Mouse (Mus musculus): ENCODE measurements around the gene Trhr2. TPM values are rescaled to one million over a fixed set of nuclear protein-coding genes. Genes with fewer than 3 reads are reported as not detected.

Trhr2 gene
- polyA plus RNA-seq, 1 experiment from 2014 or later, result not detected

DNA sequence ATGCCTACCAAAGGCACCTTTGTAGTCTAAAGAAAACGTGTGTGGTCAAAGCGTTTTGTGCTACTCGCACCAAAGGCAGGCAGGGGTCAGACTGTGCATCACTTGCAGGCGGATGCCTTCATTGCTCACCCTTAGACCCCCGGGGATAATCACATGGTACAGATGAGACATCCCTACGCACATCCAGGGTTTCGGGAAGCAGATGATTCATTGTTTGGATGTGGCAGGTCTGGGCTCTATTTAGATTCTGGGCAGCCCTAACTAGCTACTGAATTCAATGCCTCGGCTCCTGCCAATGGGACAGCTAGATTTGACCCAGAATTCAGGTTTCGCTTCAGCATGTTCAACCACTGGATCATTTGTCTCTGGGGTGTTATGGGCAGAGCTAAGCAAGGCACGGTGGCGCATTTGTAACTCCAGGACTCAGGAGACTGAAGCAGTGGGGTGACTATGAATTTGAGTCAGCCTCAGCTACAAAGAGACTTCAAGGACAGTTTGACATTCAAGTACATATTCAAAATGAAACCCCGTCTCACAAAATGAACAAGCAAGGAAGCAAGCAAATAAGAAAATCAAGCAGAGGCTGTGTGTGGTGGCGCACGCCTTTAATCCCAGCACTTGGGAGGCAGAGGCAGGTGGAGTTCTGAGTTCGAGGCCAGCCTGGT is 1.3 kb downstream of the Trhr2 start:
- H3K36me3 ChIP-seq (ENCODE audit: control insufficient read depth, insufficient read depth, low read length), result no peaks in the 10 kb centered on the region
- 81% methylated on average over 15 of the region's 15 CpGs for WGBS
- H3K9ac ChIP-seq (ENCODE audit: low read depth, low read length), result no peak overlapping the region
- DNase-seq (ENCODE audit: low spot score), result no peak
- no peak for ATAC-seq (replicated peaks; ENCODE audit: low FRiP score)
- H3K27me3 ChIP-seq (replicated peaks; ENCODE audit: control insufficient read depth, insufficient read depth, low read length), result peaks cover 18% of the 10 kb centered on the region
- H3K4me2 ChIP-seq, result no peak overlapping the region
- H3K9me3 ChIP-seq (ENCODE audit: control insufficient read depth, low read length), result no peaks in the 10 kb centered on the region
- H3K27ac ChIP-seq (ENCODE audit: low read depth, low read length), result no peak overlapping the region
- no peaks in the 10 kb centered on the region for H3K4me1 ChIP-seq (replicated peaks; ENCODE audit: control insufficient read depth, insufficient read depth, low read length)
- no peak overlapping the region for H3K4me3 ChIP-seq (ENCODE audit: low read depth, low read length)

DNA sequence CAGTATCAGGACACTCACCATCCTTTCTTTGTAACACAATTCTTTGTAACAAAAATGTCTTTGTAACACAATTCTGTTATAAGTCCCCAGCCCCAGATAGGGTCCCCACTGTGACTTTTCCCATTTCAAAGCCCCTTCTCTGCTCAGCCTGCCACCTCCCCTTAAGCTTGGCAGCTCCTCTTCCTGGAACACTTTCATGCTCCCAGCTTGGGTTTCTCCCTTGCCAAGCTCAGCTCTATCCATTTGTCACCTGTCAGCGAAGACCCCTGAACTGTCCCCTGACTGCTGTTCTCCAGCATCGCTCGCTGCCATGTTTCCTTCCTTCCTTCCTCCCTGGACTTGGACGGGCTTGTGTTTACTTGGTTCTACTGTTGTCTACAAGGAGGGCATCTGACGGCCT is 2.9 kb downstream of the Trhr2 start:
- Histone ChIP-seq H3K27me3 (replicated peaks; ENCODE audit: control insufficient read depth, insufficient read depth, low read length) (peaks cover 21% of the 10 kb centered on the region), H3K36me3 (ENCODE audit: control insufficient read depth, insufficient read depth, low read length) (no peaks in the 10 kb centered on the region), H3K4me2 (no peak overlapping the region), H3K9me3 (ENCODE audit: control insufficient read depth, low read length) (no peaks in the 10 kb centered on the region), H3K9ac (ENCODE audit: low read depth, low read length) (no peak overlapping the region), H3K4me1 (replicated peaks; ENCODE audit: control insufficient read depth, insufficient read depth, low read length) (no peaks in the 10 kb centered on the region), H3K4me3 (ENCODE audit: low read depth, low read length) (no peak overlapping the region), H3K27ac (ENCODE audit: low read depth, low read length) (no peak overlapping the region)
- ATAC-seq (replicated peaks; ENCODE audit: low FRiP score) (no peak), DNase-seq (ENCODE audit: low spot score) (no peak)
- 65% methylated on average over 5 of the region's 5 CpGs for WGBS

DNA sequence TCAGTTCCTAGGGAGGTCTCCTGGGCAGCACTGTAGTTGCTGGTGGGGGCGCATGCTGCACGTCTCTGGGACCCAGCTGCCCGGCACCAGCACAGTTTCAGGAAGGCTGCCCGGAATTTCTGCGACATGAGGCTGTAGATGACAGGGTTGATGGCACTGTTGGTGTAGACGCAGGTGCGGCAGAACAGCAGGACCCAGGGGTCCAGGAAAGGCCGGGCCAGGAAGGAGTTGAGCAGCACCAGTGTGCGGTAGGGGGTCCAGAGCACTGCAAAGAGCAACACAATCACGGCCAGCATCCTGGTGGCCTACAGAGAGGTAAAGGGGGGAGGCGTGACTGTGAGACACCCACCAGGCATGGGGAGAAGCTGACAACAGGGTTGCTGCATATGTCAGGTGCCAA is 3.3 kb downstream of the Trhr2 start:
- ATAC-seq (replicated peaks; ENCODE audit: low FRiP score), result no peak

DNA sequence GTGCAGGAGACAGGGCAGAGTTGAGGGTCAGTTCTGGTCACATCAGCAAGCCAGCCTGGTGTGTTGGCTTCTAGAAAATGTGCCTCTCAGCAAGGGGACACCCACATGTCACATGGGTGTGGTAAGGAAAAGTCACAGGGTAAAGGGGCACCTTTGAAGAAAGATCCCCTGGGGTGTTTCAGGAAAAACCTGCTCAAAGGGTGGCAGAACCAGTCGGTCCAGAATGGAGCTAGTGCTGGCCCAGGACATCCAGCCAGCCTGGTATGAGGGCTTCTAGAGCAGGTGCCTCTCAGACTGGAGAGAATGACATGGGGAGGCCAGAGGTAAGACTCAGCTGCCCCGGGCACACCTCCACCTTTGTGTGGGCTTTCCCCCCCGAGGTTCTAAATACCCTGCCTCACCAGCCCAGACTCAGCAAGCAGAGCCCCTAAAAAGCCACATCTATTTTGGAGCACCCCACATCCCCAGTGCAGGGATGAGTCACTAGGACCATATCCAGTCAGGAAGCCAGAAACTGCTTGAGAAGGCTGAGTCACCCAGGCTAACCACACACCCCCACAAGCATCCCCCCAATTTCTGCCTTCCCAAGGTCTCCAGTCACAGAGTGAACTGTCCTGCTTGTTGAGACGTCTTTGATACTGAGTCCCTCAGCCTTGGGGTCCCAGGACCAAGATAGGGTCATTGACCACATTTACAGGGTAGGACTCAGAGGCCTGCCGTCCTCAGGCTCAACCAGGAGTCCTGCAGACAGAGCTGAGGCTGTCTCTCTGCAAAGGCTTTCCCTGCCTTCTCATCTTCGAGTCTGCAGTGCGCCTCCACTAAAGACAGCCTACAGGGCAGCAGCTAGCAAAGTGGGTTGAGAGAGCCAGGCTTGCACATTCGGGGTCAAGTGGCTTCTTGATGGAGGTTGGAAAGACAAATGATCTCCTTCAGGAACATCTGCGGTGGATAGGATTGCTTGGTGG is 4.6 kb downstream of the Trhr2 start:
- 62% methylated on average over 9 of the region's 9 CpGs for WGBS
- no peak overlapping the region for H3K4me3 ChIP-seq (ENCODE audit: low read depth, low read length)
- DNase-seq (ENCODE audit: low spot score), result no peak
- no peak overlapping the region for H3K4me2 ChIP-seq
- ATAC-seq (replicated peaks; ENCODE audit: low FRiP score), result no peak
- no peaks in the 10 kb centered on the region for H3K36me3 ChIP-seq (ENCODE audit: control insufficient read depth, insufficient read depth, low read length)
- H3K9ac ChIP-seq (ENCODE audit: low read depth, low read length), result no peak overlapping the region
- H3K9me3 ChIP-seq (ENCODE audit: control insufficient read depth, low read length), result no peaks in the 10 kb centered on the region
- peaks cover 14% of the 10 kb centered on the region for H3K27me3 ChIP-seq (replicated peaks; ENCODE audit: control insufficient read depth, insufficient read depth, low read length)
- no peak overlapping the region for H3K27ac ChIP-seq (ENCODE audit: low read depth, low read length)
- H3K4me1 ChIP-seq (replicated peaks; ENCODE audit: control insufficient read depth, insufficient read depth, low read length), result peaks cover 3% of the 10 kb centered on the region; the same call in 1 of the 2 replicates

More for the DNA sequence above, 3.3 kb downstream of the Trhr2 start:
- no peaks in the 10 kb centered on the region for H3K36me3 ChIP-seq (ENCODE audit: control insufficient read depth, insufficient read depth, low read length)
- no peak overlapping the region for H3K27ac ChIP-seq (ENCODE audit: low read depth, low read length)
- 66% methylated on average over 11 of the region's 11 CpGs for WGBS
- H3K9me3 ChIP-seq (ENCODE audit: control insufficient read depth, low read length), result no peaks in the 10 kb centered on the region
- DNase-seq (ENCODE audit: low spot score), result no peak
- H3K9ac ChIP-seq (ENCODE audit: low read depth, low read length), result no peak overlapping the region
- no peaks in the 10 kb centered on the region; the same call in 1 of the 2 replicates for H3K4me1 ChIP-seq (replicated peaks; ENCODE audit: control insufficient read depth, insufficient read depth, low read length)
- H3K27me3 ChIP-seq (replicated peaks; ENCODE audit: control insufficient read depth, insufficient read depth, low read length), result peaks cover 17% of the 10 kb centered on the region
- no peak overlapping the region for H3K4me2 ChIP-seq
- no peak overlapping the region for H3K4me3 ChIP-seq (ENCODE audit: low read depth, low read length)

DNA sequence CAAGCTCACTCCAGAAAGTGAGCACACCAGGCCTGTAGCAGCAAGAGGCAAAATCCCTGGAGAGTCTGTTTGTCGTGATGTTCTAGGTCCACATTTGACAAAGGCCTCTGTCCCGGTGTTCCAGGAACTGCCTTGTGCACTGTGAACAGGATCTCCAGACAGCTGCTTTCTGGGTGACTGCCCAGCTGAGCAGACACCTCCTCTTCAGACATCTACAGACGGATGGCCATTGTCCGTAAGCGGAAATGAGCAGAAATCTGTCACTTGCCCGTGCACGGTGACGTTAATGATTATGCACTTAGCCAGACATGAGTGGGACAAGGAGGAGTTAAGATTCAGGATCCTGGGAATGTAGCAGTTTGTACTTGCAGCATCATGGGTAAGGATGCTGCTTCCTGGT is 6.4 kb downstream of the Trhr2 start:
- H3K27me3 ChIP-seq (replicated peaks; ENCODE audit: control insufficient read depth, insufficient read depth, low read length), result peaks cover 12% of the 10 kb centered on the region

DNA sequence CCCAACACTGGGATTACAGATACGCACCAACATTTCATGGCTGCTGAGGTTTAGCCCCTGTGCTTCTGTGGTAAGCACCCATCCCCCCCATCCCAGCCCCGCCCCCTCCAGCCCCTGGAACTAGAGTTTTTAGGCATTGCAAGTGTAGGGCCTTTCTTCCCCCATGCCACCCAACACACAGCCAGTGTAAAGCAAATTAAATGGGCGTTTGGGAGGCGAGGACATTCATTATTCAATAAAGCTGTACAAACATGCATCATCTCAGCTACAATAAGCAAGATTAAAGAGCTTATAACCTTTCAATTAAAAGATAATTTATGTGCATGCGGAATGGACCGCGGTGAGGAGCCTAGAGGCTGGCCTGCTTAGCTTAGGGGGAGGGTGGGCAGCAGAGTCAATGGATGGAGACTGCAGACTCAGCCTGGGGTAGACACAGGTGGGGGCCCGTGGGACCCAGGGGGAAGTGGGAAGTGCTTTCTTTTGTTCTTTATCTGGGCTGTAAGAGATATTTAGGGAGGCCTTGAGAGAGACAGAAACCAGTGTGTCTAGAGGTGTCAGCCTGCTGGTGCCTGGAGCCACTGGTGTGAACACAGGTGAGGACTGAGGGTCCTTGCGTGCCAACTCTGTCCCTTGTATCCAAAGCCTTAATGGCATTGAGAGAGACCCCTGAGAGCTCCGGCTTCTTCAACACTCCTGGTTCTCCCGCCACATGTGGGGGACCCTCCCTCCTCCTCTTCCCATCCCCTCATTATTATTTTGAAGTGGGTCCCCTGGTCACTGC is 10.0 kb downstream of the Trhr2 start:
- Histone ChIP-seq H3K27ac (ENCODE audit: low read depth, low read length) (no peak overlapping the region), H3K4me1 (replicated peaks; ENCODE audit: control insufficient read depth, insufficient read depth, low read length) (peaks cover 38% of the 10 kb centered on the region), H3K4me3 (ENCODE audit: low read depth, low read length) (no peak overlapping the region), H3K27me3 (replicated peaks; ENCODE audit: control insufficient read depth, insufficient read depth, low read length) (0 out of 2 replicates have a peak, but pooled peaks cover 4% of the 10 kb centered on the region), H3K9me3 (ENCODE audit: control insufficient read depth, low read length) (no peaks in the 10 kb centered on the region), H3K4me2 (peak overlapping the region; percentile 39; the same call in 1 of the 2 replicates), H3K36me3 (ENCODE audit: control insufficient read depth, insufficient read depth, low read length) (no peaks in the 10 kb centered on the region), H3K9ac (ENCODE audit: low read depth, low read length) (no peak overlapping the region)
- 36% methylated on average over 11 of the region's 11 CpGs for WGBS
- ATAC-seq (replicated peaks; ENCODE audit: low FRiP score) (no peak), DNase-seq (ENCODE audit: low spot score) (no peak)

More for the DNA sequence above, 6.4 kb downstream of the Trhr2 start:
- Histone ChIP-seq H3K36me3 (ENCODE audit: control insufficient read depth, insufficient read depth, low read length) (no peaks in the 10 kb centered on the region), H3K9me3 (ENCODE audit: control insufficient read depth, low read length) (no peaks in the 10 kb centered on the region), H3K9ac (ENCODE audit: low read depth, low read length) (no peak overlapping the region), H3K27ac (ENCODE audit: low read depth, low read length) (no peak overlapping the region), H3K4me3 (ENCODE audit: low read depth, low read length) (no peak overlapping the region), H3K4me2 (no peak overlapping the region), H3K4me1 (replicated peaks; ENCODE audit: control insufficient read depth, insufficient read depth, low read length) (peaks cover 20% of the 10 kb centered on the region)
- 88% methylated on average over 8 of the region's 8 CpGs for WGBS
- DNase-seq (ENCODE audit: low spot score) (no peak), ATAC-seq (replicated peaks; ENCODE audit: low FRiP score) (no peak)

DNA sequence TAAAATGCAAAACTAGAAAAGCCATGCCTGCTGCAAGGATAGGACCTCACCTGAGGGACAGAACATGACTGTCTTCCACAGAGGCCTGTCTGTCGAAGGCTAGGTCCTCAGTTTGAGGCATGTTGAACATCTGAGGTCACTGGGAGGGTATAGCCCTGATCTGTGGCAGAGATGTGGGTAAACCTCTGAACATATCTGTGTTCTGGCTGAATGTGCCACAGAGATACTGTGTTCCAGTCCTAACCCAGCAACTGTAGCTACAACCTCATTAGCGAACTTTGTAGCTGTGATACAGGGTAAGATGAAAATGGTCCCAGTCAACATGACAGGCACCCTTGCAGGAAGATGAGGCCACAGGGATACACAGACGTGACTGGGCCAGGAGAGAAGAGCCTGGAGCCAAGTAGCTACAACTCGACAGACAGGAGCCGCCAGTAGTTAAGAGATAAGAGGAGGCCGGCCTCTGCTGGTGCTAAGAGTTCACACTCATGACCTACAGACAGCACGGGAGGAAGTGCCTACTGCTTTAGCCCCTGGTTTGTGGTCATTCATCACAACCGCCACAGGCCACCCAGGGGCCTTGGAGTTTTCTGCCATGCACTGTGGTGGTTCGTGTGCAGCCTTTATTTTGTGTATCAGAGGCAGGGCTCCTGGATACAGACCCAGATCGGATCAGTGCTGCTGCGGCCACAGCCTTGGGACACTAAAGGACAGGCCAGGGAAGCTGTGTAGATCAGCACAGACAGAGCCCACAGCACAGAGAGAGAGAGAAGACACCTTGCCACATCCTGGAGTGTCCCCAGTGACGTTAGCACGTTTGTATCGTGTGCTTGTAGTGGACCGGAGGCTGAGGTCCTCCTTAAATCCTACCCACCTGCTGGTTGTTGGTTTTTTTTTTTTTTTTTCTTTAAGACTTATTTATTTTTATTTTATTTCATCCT is 10.9 kb downstream of the Trhr2 start:
- WGBS, result 10% methylated on average over 15 of the region's 15 CpGs
- H3K4me3 ChIP-seq (ENCODE audit: low read depth, low read length), result no peak overlapping the region
- peak; percentile 47 for DNase-seq (ENCODE audit: low spot score)
- no peak overlapping the region for H3K9ac ChIP-seq (ENCODE audit: low read depth, low read length)
- no peaks in the 10 kb centered on the region for H3K36me3 ChIP-seq (ENCODE audit: control insufficient read depth, insufficient read depth, low read length)
- ATAC-seq (replicated peaks; ENCODE audit: low FRiP score), result peak; percentile 82
- H3K4me2 ChIP-seq, result peak overlapping the region; percentile 39
- peak overlapping the region; percentile 45 for H3K27ac ChIP-seq (ENCODE audit: low read depth, low read length)
- H3K27me3 ChIP-seq (replicated peaks; ENCODE audit: control insufficient read depth, insufficient read depth, low read length), result 0 out of 2 replicates have a peak, but pooled peaks cover 4% of the 10 kb centered on the region
- H3K9me3 ChIP-seq (ENCODE audit: control insufficient read depth, low read length), result no peaks in the 10 kb centered on the region
- peaks cover 47% of the 10 kb centered on the region for H3K4me1 ChIP-seq (replicated peaks; ENCODE audit: control insufficient read depth, insufficient read depth, low read length)

All from liver, embryonic 11.5 days (tissue).